Mouse (Mus musculus): Measurements from ENCODE around the gene Zp3r. TPM values are rescaled to one million over a fixed set of nuclear protein-coding genes. Genes with fewer than 3 reads are reported as not detected.

Gene Zp3r
- polyA plus RNA-seq, 1 experiment from 2014 or later: not detected

DNA sequence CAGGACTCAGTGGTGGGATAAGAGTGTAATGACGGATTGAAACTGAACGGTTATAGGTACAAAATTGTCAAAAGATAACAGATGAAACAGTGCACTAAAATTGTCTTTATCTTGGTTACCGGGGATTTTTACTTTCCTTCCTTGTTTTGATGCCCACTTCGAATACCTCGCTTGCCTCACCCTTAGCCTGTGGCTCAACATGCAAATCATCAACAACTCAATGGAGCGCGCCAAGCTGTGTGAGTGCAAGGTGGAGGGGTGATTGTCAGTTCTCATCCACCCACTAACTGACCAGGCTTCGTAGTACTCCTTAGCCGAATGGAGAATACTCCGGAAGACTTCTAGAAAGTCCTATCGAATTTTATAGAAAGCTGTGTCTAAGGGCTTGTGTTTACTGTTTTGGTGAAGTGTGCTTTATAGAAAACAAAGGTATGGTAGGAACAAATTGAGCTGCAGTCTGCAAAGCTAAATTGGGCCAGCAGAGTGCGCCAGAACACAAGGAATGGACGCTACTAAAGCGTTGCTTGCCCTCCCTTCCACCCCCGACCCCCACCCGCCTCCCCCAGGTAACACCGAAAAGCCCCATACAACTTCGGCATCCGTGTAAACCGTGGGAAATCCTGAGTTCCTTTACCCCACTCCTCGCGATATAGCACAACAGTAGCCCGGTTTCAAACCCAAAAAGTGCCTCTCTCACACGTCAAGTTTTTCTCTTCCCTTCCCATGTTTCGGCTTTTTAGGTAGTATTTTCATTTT lies 81.6 kb downstream of the Zp3r start:
- DNase-seq (ENCODE audit: low spot score) (peak; percentile 60), ATAC-seq (peak; percentile 50; the same call in 1 of the 2 replicates)

More for the DNA sequence above, 81.6 kb downstream of the Zp3r start:
- Histone ChIP-seq H3K4me1 (ENCODE audit: control insufficient read depth, insufficient read depth, low read length) (no peaks in the 10 kb centered on the region), H3K4me3 (ENCODE audit: low read depth, low read length) (no peak overlapping the region), H3K4me2 (ENCODE audit: low read length) (peak overlapping the region; percentile 44), H3K9ac (ENCODE audit: low read length) (0 out of 2 replicates have a peak overlapping the region, but pooled peaks have one; percentile 9), H3K27me3 (replicated peaks; ENCODE audit: control insufficient read depth, insufficient read depth, low read length) (no peaks in the 10 kb centered on the region), H3K9me3 (replicated peaks; ENCODE audit: control insufficient read depth, low read length) (no peaks in the 10 kb centered on the region), H3K36me3 (ENCODE audit: control insufficient read depth, insufficient read depth, low read length) (no peaks in the 10 kb centered on the region), H3K27ac (ENCODE audit: low read depth, low read length) (no peak overlapping the region)
- 26% methylated on average over 25 of the region's 25 CpGs for WGBS

Other genes with a start within 250 kb of the Zp3r start
- gene Cd55b, start 206.6 kb downstream of the Zp3r start, polyA plus RNA-seq (2014; fragmentation: Nextera tagmentation; extraction: Ambion mirVana): not detected in 2 replicates
- gene Cd55, start 166.9 kb downstream of the Zp3r start, polyA plus RNA-seq (2014; fragmentation: Nextera tagmentation; extraction: Ambion mirVana): 3.3 and 4.6 TPM in 2 replicates
- gene C4bp, start 32.0 kb upstream of the Zp3r start, polyA plus RNA-seq (2014; fragmentation: Nextera tagmentation; extraction: Ambion mirVana): not detected in 2 replicates
- not detected in 2 replicates for gene Gm29427, start 86.2 kb upstream of the Zp3r start, polyA plus RNA-seq (2014; fragmentation: Nextera tagmentation; extraction: Ambion mirVana)
- 8.9 and 10.0 TPM in 2 replicates for gene Yod1, start 87.7 kb upstream of the Zp3r start, polyA plus RNA-seq (2014; fragmentation: Nextera tagmentation; extraction: Ambion mirVana)
- 17.8 and 23.2 TPM in 2 replicates for gene Pfkfb2, start 99.6 kb upstream of the Zp3r start, polyA plus RNA-seq (2014; fragmentation: Nextera tagmentation; extraction: Ambion mirVana)
- 0.43 and 0.54 TPM in 2 replicates for gene AA986860, start 102.4 kb upstream of the Zp3r start, polyA plus RNA-seq (2014; fragmentation: Nextera tagmentation; extraction: Ambion mirVana)
- gene Fcamr, start 171.3 kb upstream of the Zp3r start, polyA plus RNA-seq (2014; fragmentation: Nextera tagmentation; extraction: Ambion mirVana): not detected in 2 replicates
- gene Pigr, start 197.1 kb upstream of the Zp3r start, polyA plus RNA-seq (2014; fragmentation: Nextera tagmentation; extraction: Ambion mirVana): not detected in 2 replicates
- not detected in 2 replicates for gene Fcmr, start 236.0 kb upstream of the Zp3r start, polyA plus RNA-seq (2014; fragmentation: Nextera tagmentation; extraction: Ambion mirVana)